Mouse (Mus musculus) spleen, adult 12 weeks (tissue): Measurements from ENCODE around the gene Ppp1r3d.

ENCODE experiments used
- DNase-seq: peaks from one replicate; pipeline ENCODE4 v3.0.0; 2022; ENCODE audit warnings: low spot score

Gene Ppp1r3d

GRCm38 (mm10) chr2:178414261-178415149 is at the start of gene Ppp1r3d, which contains the start of gene Fam217b:
Gene Ppp1r3d, minus strand, starts transcription at chr2:178414472.
Gene Fam217b, plus strand, starts transcription at chr2:178414524.
- DNase-seq = no peak

GRCm38 (mm10) chr2:178460353-178460752 is 46.1 kb upstream of the Ppp1r3d start:
- DNase-seq = no peak

GRCm38 (mm10) chr2:178457414-178457813 is 43.1 kb upstream of the Ppp1r3d start:
- no peak for DNase-seq

- DNase-seq = no peak
Observed at GRCm38 (mm10) chr2:178454664-178455516, 40.6 kb upstream of the Ppp1r3d start.

- DNase-seq = no peak
Observed at GRCm38 (mm10) chr2:178450961-178451360, 36.7 kb upstream of the Ppp1r3d start.

GRCm38 (mm10) chr2:178450236-178450635 is 36.0 kb upstream of the Ppp1r3d start:
- no peak for DNase-seq

GRCm38 (mm10) chr2:178449386-178449785 is 35.1 kb upstream of the Ppp1r3d start:
- DNase-seq = no peak

GRCm38 (mm10) chr2:178437311-178437710 is 23.0 kb upstream of the Ppp1r3d start:
- DNase-seq = no peak

GRCm38 (mm10) chr2:178433903-178434302 is 19.6 kb upstream of the Ppp1r3d start:
- no peak for DNase-seq

- no peak for DNase-seq
Observed at GRCm38 (mm10) chr2:178433495-178433894, 19.2 kb upstream of the Ppp1r3d start.

GRCm38 (mm10) chr2:178430231-178430630 is 16.0 kb upstream of the Ppp1r3d start, which contains the start of gene Cdh26:
Gene Cdh26, plus strand, starts transcription at chr2:178430531.
- DNase-seq = no peak

- DNase-seq = no peak
Observed at GRCm38 (mm10) chr2:178429426-178429825, 15.2 kb upstream of the Ppp1r3d start.

- DNase-seq = no peak
Observed at GRCm38 (mm10) chr2:178428676-178429075, 14.4 kb upstream of the Ppp1r3d start.

GRCm38 (mm10) chr2:178428183-178428582 is 13.9 kb upstream of the Ppp1r3d start:
- no peak for DNase-seq

- DNase-seq = no peak
Observed at GRCm38 (mm10) chr2:178427181-178427580, 12.9 kb upstream of the Ppp1r3d start.

- no peak for DNase-seq
Observed at GRCm38 (mm10) chr2:178426229-178426628, 12.0 kb upstream of the Ppp1r3d start.

GRCm38 (mm10) chr2:178423223-178423622 is 9.0 kb upstream of the Ppp1r3d start:
- no peak for DNase-seq

GRCm38 (mm10) chr2:178422186-178422585 is 7.9 kb upstream of the Ppp1r3d start:
- no peak for DNase-seq

- no peak for DNase-seq
Observed at GRCm38 (mm10) chr2:178421603-178422002, 7.3 kb upstream of the Ppp1r3d start.

- no peak for DNase-seq
Observed at GRCm38 (mm10) chr2:178420576-178420975, 6.3 kb upstream of the Ppp1r3d start.

- no peak for DNase-seq
Observed at GRCm38 (mm10) chr2:178416970-178417369, 2.7 kb upstream of the Ppp1r3d start.

GRCm38 (mm10) chr2:178416427-178416826 is 2.2 kb upstream of the Ppp1r3d start:
- DNase-seq = no peak

- no peak for DNase-seq
Observed at GRCm38 (mm10) chr2:178415150-178415448, 827 bp upstream of the Ppp1r3d start.
